Mouse (Mus musculus) heart, embryonic 10.5 days (tissue): ENCODE results near the gene Defb41. TPM values are rescaled to one million over a fixed set of nuclear protein-coding genes. Genes with fewer than 3 reads are reported as not detected.

Experiments
- polyA plus RNA-seq: library from polyadenylated mRNA; unstranded; fragments of >200 nt; fragmentation: Nextera tagmentation; extraction: Ambion mirVana; gene quantifications from 2 replicates; pipeline ENCODE4 v1.2.1, GENCODE M21; 2016

Defb41 gene
- polyA plus RNA-seq, 1 experiment from 2014 or later, result not detected

Other genes starting within 250 kb of the Defb41 start
- gene Crisp4, start 119.2 kb downstream of the Defb41 start, polyA plus RNA-seq, result not detected in 2 replicates
- not detected in 2 replicates for gene Defb18, start 27.7 kb downstream of the Defb41 start, polyA plus RNA-seq